Mouse (Mus musculus) liver, embryonic 14.5 days (tissue): ENCODE measurements around the gene Pla2g6. TPM values are rescaled to one million over a fixed set of nuclear protein-coding genes. Genes with fewer than 3 reads are reported as not detected.

ENCODE experiments used
- ATAC-seq: fragments of 200-750 bp; cut with Nextera tagmentation; 2 replicates; pipeline ENCODE4 v1.8.0; 2017; ENCODE audit warnings: moderate number of reproducible peaks, mild to moderate bottlenecking, moderate library complexity; ENCODE audit not compliant: insufficient read depth
- DNase-seq, 3 experiments: peaks; one replicate each; pipeline ENCODE4 v3.0.0-alpha.2; 2012 to 2013; ENCODE audit warnings: low read depth in 3 of 3, low spot score in 3 of 3
- H3K27ac ChIP-seq: fragments of 300-500 bp; sonication (generic); 2 replicates; pipeline ENCODE4 v1.5.1; 2014; ENCODE audit warnings: moderate library complexity, mild to moderate bottlenecking, control low read depth, inconsistent platforms
- H3K27me3 ChIP-seq: fragments of 300-500 bp; sonication (generic); 2 replicates; pipeline ENCODE4 v1.6.1; 2014; ENCODE audit warnings: mild to moderate bottlenecking, low read length, moderate library complexity; ENCODE audit not compliant: control insufficient read depth, insufficient read depth
- H3K36me3 ChIP-seq: fragments of 300-500 bp; sonication (generic); replicated peaks from 2 replicates; pipeline ENCODE4 v1.6.1; 2014; ENCODE audit warnings: low read depth; ENCODE audit not compliant: control insufficient read depth, insufficient read depth
- H3K4me1 ChIP-seq, 2 experiments: fragments of 200-500 bp in 1 of 2; fragments of 300-500 bp in 1 of 2; sonication (generic) in 1 of 2; replicated peaks; 2 replicates each; pipeline ENCODE4 v1.6.1; 2012 to 2014; ENCODE audit warnings: antibody characterized with exemption in 1 of 2, inconsistent platforms in 1 of 2, low read length in 1 of 2; ENCODE audit not compliant: control insufficient read depth in 2 of 2, insufficient read depth in 2 of 2
- H3K4me2 ChIP-seq: fragments of 300-500 bp; sonication (generic); 2 replicates; pipeline ENCODE4 v1.6.1; 2014; ENCODE audit warnings: low read depth, mild to moderate bottlenecking, control low read depth, moderate library complexity
- H3K4me3 ChIP-seq, 2 experiments: fragments of 200-500 bp in 1 of 2; fragments of 300-500 bp in 1 of 2; sonication (generic) in 1 of 2; 2 replicates each; pipeline ENCODE4 v1.5.1; 2012 to 2014; ENCODE audit warnings: low read depth in 2 of 2, low read length in 2 of 2, mild to moderate bottlenecking in 2 of 2, control low read depth in 1 of 2, inconsistent platforms in 1 of 2, moderate library complexity in 1 of 2; ENCODE audit not compliant: insufficient read depth in 1 of 2
- H3K9ac ChIP-seq: fragments of 300-500 bp; sonication (generic); replicated peaks from 2 replicates; pipeline ENCODE4 v1.6.1; 2014; ENCODE audit warnings: mild to moderate bottlenecking, control low read depth, moderate library complexity
- H3K9me3 ChIP-seq: fragments of 300-500 bp; sonication (generic); 2 replicates; pipeline ENCODE4 v1.6.1; 2016; ENCODE audit warnings: low read length, mixed read lengths; ENCODE audit not compliant: control insufficient read depth
- CTCF ChIP-seq: IDR thresholded peaks from 2 replicates; pipeline ENCODE4 v1.5.1; 2016; ENCODE audit warnings: antibody characterized with exemption, low read depth, control low read depth
- EP300 ChIP-seq: IDR thresholded peaks from 2 replicates; pipeline ENCODE4 v1.6.1; 2016; ENCODE audit warnings: antibody characterized with exemption, low read depth
- WGBS: fragments of 180-500 bp; shearing (Covaris S2); extraction: QIAGEN DNeasy Blood & Tissue Kit; methylation state at CpG from one replicate; pipeline ENCODE4 v1.1.7; 2014; ENCODE audit not compliant: insufficient replicate concordance; 5-methylcytosine and 5-hydroxymethylcytosine counted together
- microRNA counts: library from miRNA; unstranded; fragments of <30 nt; microRNA quantifications from one replicate; lab custom pipeline; 2016
- microRNA-seq: library from miRNA; unstranded; fragments of <30 nt; microRNA quantifications from one replicate; pipeline ENCODE4, GENCODE M21; 2016
- polyA plus RNA-seq, 2 experiments: library from polyadenylated mRNA; depleted of rRNA in 1 of 2; stranded (reverse) in 1 of 2; unstranded in 1 of 2; fragments of >200 nt; fragmentation: Nextera tagmentation in 1 of 2; extraction: Ambion mirVana in 1 of 2; gene quantifications; 2 replicates each; pipeline versions ENCODE4 v1.2.1 to v1.2.3; 2012 to 2014

Gene Pla2g6
- polyA plus RNA-seq, 2 experiments = 7.9 to 10.5 TPM

- peaks cover 2% of the 10 kb centered on the region; the same call in 1 of the 2 replicates for H3K36me3 ChIP-seq
Measured at GRCm38 (mm10) chr15:79244071-79244893, 83.9 kb downstream of the Pla2g6 start.

GRCm38 (mm10) chr15:79243234-79244042 lies 84.8 kb downstream of the Pla2g6 start:
- H3K36me3 ChIP-seq = peaks cover 2% of the 10 kb centered on the region; the same call in 1 of the 2 replicates
- no peaks in the 10 kb centered on the region for H3K27me3 ChIP-seq
- ATAC-seq (peak; percentile 89), DNase-seq (peak; percentile 72 to 84 (median 79))
- no peaks in the 10 kb centered on the region; a peak in 1 of 4 replicates for H3K4me1 ChIP-seq
- no peak overlapping the region for H3K4me3 ChIP-seq
- no peaks in the 10 kb centered on the region for H3K9me3 ChIP-seq
- TF ChIP-seq EP300 (no peak), CTCF (peak; percentile 100)
- no peak overlapping the region for H3K4me2 ChIP-seq
- no peak overlapping the region for H3K27ac ChIP-seq
- H3K9ac ChIP-seq = no peak overlapping the region
- 11% methylated on average over 10 of the region's 10 CpGs for WGBS

More at GRCm38 (mm10) chr15:79244071-79244893, 83.9 kb downstream of the Pla2g6 start:
- H3K27ac ChIP-seq = no peak overlapping the region
- H3K27me3 ChIP-seq = no peaks in the 10 kb centered on the region
- H3K9me3 ChIP-seq = no peaks in the 10 kb centered on the region
- H3K4me1 ChIP-seq = no peaks in the 10 kb centered on the region; a peak in 1 of 4 replicates
- H3K4me3 ChIP-seq = no peak overlapping the region
- no peak overlapping the region for H3K9ac ChIP-seq
- ATAC-seq = no peak
- WGBS = 71% methylated on average over 7 of the region's 7 CpGs
- H3K4me2 ChIP-seq = no peak overlapping the region
- no peak for DNase-seq
- no peak for TF ChIP-seq EP300

- peak; percentile 44 for ATAC-seq
- no peaks in the 10 kb centered on the region; a peak in 1 of 4 replicates for H3K4me1 ChIP-seq
Measured at GRCm38 (mm10) chr15:79242574-79243233, 85.5 kb downstream of the Pla2g6 start.

GRCm38 (mm10) chr15:79238036-79238435 lies 90.2 kb downstream of the Pla2g6 start:
- Histone ChIP-seq H3K36me3 (no peaks in the 10 kb centered on the region; the same call in 1 of the 2 replicates), H3K27ac (no peak overlapping the region), H3K4me1 (no peaks in the 10 kb centered on the region), H3K27me3 (no peaks in the 10 kb centered on the region), H3K9me3 (no peaks in the 10 kb centered on the region), H3K4me2 (no peak overlapping the region), H3K9ac (no peak overlapping the region), H3K4me3 (no peak overlapping the region)
- ATAC-seq (no peak), DNase-seq (no peak)
- TF ChIP-seq EP300 (no peak), CTCF (no peak)
- WGBS = 71% methylated on average over 6 of the region's 6 CpGs

More at GRCm38 (mm10) chr15:79242574-79243233, 85.5 kb downstream of the Pla2g6 start:
- Histone ChIP-seq H3K36me3 (peaks cover 2% of the 10 kb centered on the region; the same call in 1 of the 2 replicates), H3K27me3 (no peaks in the 10 kb centered on the region), H3K9ac (no peak overlapping the region), H3K27ac (no peak overlapping the region), H3K4me3 (no peak overlapping the region), H3K4me2 (no peak overlapping the region), H3K9me3 (no peaks in the 10 kb centered on the region)
- DNase-seq = no peak
- WGBS = 69% methylated on average over 13 of the region's 13 CpGs
- no peak for TF ChIP-seq EP300
- no peak for TF ChIP-seq CTCF

MicroRNA genes within 50 kb of the gene (microRNA counts, 519-probe panel; counts per million panel counts)
- 69.9 counts per million for microRNA mmu-miR-1943 (lab: Ali Mortazavi, UCI)

Small RNA genes within 50 kb of the gene (microRNA-seq; reads per million reads assigned to microRNA genes)
- 2.1 reads per million for gene Mir1943

Other genes starting within 250 kb of the Pla2g6 start
- gene Micall1, start 219.5 kb downstream of the Pla2g6 start, polyA plus RNA-seq (2012; rRNA removed) = 1.6 and 1.7 TPM in 2 replicates
- gene Micall1, start 219.5 kb downstream of the Pla2g6 start, polyA plus RNA-seq (2014; fragmentation: Nextera tagmentation; extraction: Ambion mirVana) = 0.69 and 0.71 TPM in 2 replicates
- 53.9 and 112 TPM in 2 replicates for gene Polr2f, start 187.4 kb downstream of the Pla2g6 start, polyA plus RNA-seq (2012; rRNA removed)
- 181 and 183 TPM in 2 replicates for gene Polr2f, start 187.4 kb downstream of the Pla2g6 start, polyA plus RNA-seq (2014; fragmentation: Nextera tagmentation; extraction: Ambion mirVana)
- 0.19 and 0.46 TPM in 2 replicates for gene 1700088E04Rik, start 187.1 kb downstream of the Pla2g6 start, polyA plus RNA-seq (2012; rRNA removed)
- gene 1700088E04Rik, start 187.1 kb downstream of the Pla2g6 start, polyA plus RNA-seq (2014; fragmentation: Nextera tagmentation; extraction: Ambion mirVana) = 0.52 and 0.93 TPM in 2 replicates
- 0.12 and 0.24 TPM in 2 replicates for gene Sox10, start 163.2 kb downstream of the Pla2g6 start, polyA plus RNA-seq (2012; rRNA removed)
- 0.14 TPM in 1 of 2 replicates, not detected in the other for gene Sox10, start 163.2 kb downstream of the Pla2g6 start, polyA plus RNA-seq (2014; fragmentation: Nextera tagmentation; extraction: Ambion mirVana)
- gene Pick1, start 99.2 kb downstream of the Pla2g6 start, polyA plus RNA-seq (2012; rRNA removed) = 9.1 and 12.4 TPM in 2 replicates
- 3.5 and 4.2 TPM in 2 replicates for gene Pick1, start 99.2 kb downstream of the Pla2g6 start, polyA plus RNA-seq (2014; fragmentation: Nextera tagmentation; extraction: Ambion mirVana)
- gene Gm49486, start 99.0 kb downstream of the Pla2g6 start, polyA plus RNA-seq (2012; rRNA removed) = 0.04 and 0.06 TPM in 2 replicates
- not detected in 2 replicates for gene Gm49486, start 99.0 kb downstream of the Pla2g6 start, polyA plus RNA-seq (2014; fragmentation: Nextera tagmentation; extraction: Ambion mirVana)
- not detected in 2 replicates for gene Slc16a8, start 73.6 kb downstream of the Pla2g6 start, polyA plus RNA-seq (2012; rRNA removed)
- gene Slc16a8, start 73.6 kb downstream of the Pla2g6 start, polyA plus RNA-seq (2014; fragmentation: Nextera tagmentation; extraction: Ambion mirVana) = not detected in 2 replicates
- gene Baiap2l2, start 42.9 kb downstream of the Pla2g6 start, polyA plus RNA-seq (2012; rRNA removed) = 3.9 and 7.9 TPM in 2 replicates
- 1.2 and 1.9 TPM in 2 replicates for gene Baiap2l2, start 42.9 kb downstream of the Pla2g6 start, polyA plus RNA-seq (2014; fragmentation: Nextera tagmentation; extraction: Ambion mirVana)
- gene Maff, start 18.2 kb upstream of the Pla2g6 start, polyA plus RNA-seq (2012; rRNA removed) = 1.8 TPM in 2 replicates
- gene Maff, start 18.2 kb upstream of the Pla2g6 start, polyA plus RNA-seq (2014; fragmentation: Nextera tagmentation; extraction: Ambion mirVana) = 0.80 and 1.1 TPM in 2 replicates
- gene Tmem184b, start 75.2 kb upstream of the Pla2g6 start, polyA plus RNA-seq (2012; rRNA removed) = 7.2 and 10.3 TPM in 2 replicates
- 5.7 and 8.6 TPM in 2 replicates for gene Tmem184b, start 75.2 kb upstream of the Pla2g6 start, polyA plus RNA-seq (2014; fragmentation: Nextera tagmentation; extraction: Ambion mirVana)
- gene Csnk1e, start 127.2 kb upstream of the Pla2g6 start, polyA plus RNA-seq (2012; rRNA removed) = 9.5 and 9.8 TPM in 2 replicates
- 3.7 and 5.5 TPM in 2 replicates for gene Csnk1e, start 127.2 kb upstream of the Pla2g6 start, polyA plus RNA-seq (2014; fragmentation: Nextera tagmentation; extraction: Ambion mirVana)
- not detected in 2 replicates for gene Kcnj4, start 176.9 kb upstream of the Pla2g6 start, polyA plus RNA-seq (2012; rRNA removed)
- not detected in 2 replicates for gene Kcnj4, start 176.9 kb upstream of the Pla2g6 start, polyA plus RNA-seq (2014; fragmentation: Nextera tagmentation; extraction: Ambion mirVana)
- 2.3 and 2.6 TPM in 2 replicates for gene Kdelr3, start 188.0 kb upstream of the Pla2g6 start, polyA plus RNA-seq (2012; rRNA removed)
- 3.2 TPM in 2 replicates for gene Kdelr3, start 188.0 kb upstream of the Pla2g6 start, polyA plus RNA-seq (2014; fragmentation: Nextera tagmentation; extraction: Ambion mirVana)
- gene Ddx17, start 218.4 kb upstream of the Pla2g6 start, polyA plus RNA-seq (2012; rRNA removed) = 71.4 and 104 TPM in 2 replicates
- 13.9 and 19.0 TPM in 2 replicates for gene Ddx17, start 218.4 kb upstream of the Pla2g6 start, polyA plus RNA-seq (2014; fragmentation: Nextera tagmentation; extraction: Ambion mirVana)